Comparison of ENCODE assay signal across 8 mouse cellular contexts in genomic region chr8:21992184-21992583, GRCm38 (mm10). TPM values are rescaled to one million over a fixed set of nuclear protein-coding genes. Genes with fewer than 3 reads are reported as not detected.
A peak's percentile ranks its signal among the peaks of the same experiment; 100 is the strongest.
DNase-seq lines count a peak whose midpoint lies in the region; TF ChIP-seq lines count a peak whose summit lies in the region.
"Had no signal": no experiment of that assay in that cellular context is flagged by ENCODE, and none has a peak within 500 bp of the region (broad histone marks: within the 10 kb centered on the region; RNA-seq: fewer than 3 reads in every experiment).

No protein-coding gene starts in this region.

- peak; percentile 71 for DNase-seq in R1 (ENCODE audit: low read depth, low spot score)
- DNase-seq in embryo, embryonic 10 days (ENCODE audit: low spot score): peak; percentile 70
- peak; percentile 48 to 64 for DNase-seq in heart, postnatal 10 days
- peak; percentile 7 for DNase-seq in large intestine, adult 2 months (ENCODE audit: low read depth, low spot score)
- peak; percentile 37 for DNase-seq in lung, postnatal 14 days
- peak; percentile 55 for DNase-seq in right cerebral cortex, postnatal 14 days

- no peak overlapping the region for H3K27ac ChIP-seq in ES-Bruce4 (ENCODE audit: insufficient read depth, low read length)
- H3K27ac ChIP-seq: stomach, embryonic 15.5 days had no signal

- no peak for TF ChIP-seq EP300 in ES-Bruce4 (IDR thresholded peaks at IDR 0.05; ENCODE audit: insufficient read depth, low read depth, low read length)

- H3K36me3 ChIP-seq in ES-Bruce4 (ENCODE audit: control insufficient read depth, insufficient read depth, low read length, poor library complexity, severe bottlenecking): no peaks in the 10 kb centered on the region
- H3K36me3 ChIP-seq: stomach, embryonic 15.5 days had no signal

- H3K4me1 ChIP-seq in ES-Bruce4 (ENCODE audit: control insufficient read depth, insufficient read depth, low read length): no peaks in the 10 kb centered on the region
- H3K4me1 ChIP-seq: stomach, embryonic 15.5 days had no signal

- H3K9me3 ChIP-seq in ES-Bruce4 (replicated peaks; ENCODE audit: control insufficient read depth, insufficient read depth, low read length, poor library complexity, severe bottlenecking): no peaks in the 10 kb centered on the region
- H3K9me3 ChIP-seq: stomach, embryonic 15.5 days had no signal

- WGBS in large intestine, adult 2 months: 22% methylated on average over 6 of the region's 6 CpGs

- no peak overlapping the region for H3K9ac ChIP-seq in ES-Bruce4 (ENCODE audit: low read depth, poor library complexity, severe bottlenecking)
- H3K9ac ChIP-seq: stomach, embryonic 15.5 days had no signal

- no peak for TF ChIP-seq POLR2A in ES-Bruce4 (IDR thresholded peaks at IDR 0.05; ENCODE audit: insufficient read depth, low read length)

- intact Hi-C loops in heart, postnatal 10 days (cut with DNase I): loop anchor here (5.0 to 10.0 kb wide), 4 partner anchors 55 to 383 kb away; partner anchors contain the start of gene Nek3

- H3K27me3 ChIP-seq in ES-Bruce4 (ENCODE audit: control insufficient read depth, insufficient read depth, low read length, poor library complexity, severe bottlenecking): no peaks in the 10 kb centered on the region
- H3K27me3 ChIP-seq: stomach, embryonic 15.5 days had no signal

- TF ChIP-seq CTCF in ES-Bruce4 (IDR thresholded peaks at IDR 0.05; ENCODE audit: low read depth, low read length): peak; percentile 86

- H3K4me3 ChIP-seq in ES-Bruce4 (ENCODE audit: low read depth, low read length): no peak overlapping the region
- H3K4me3 ChIP-seq: stomach, embryonic 15.5 days had no signal

RNA-seq across cellular contexts. Expression of gene Ccdc70, which starts 22.6 kb away (rescaled TPM):
- polyA plus RNA-seq in ES-Bruce4 (2011; ENCODE audit: insufficient read depth, insufficient read length, low read depth, missing spikeins): not detected in 2 replicates
- total RNA-seq in heart, postnatal 10 days (2021): not detected
- polyA plus RNA-seq in large intestine, adult 2 months (2012; rRNA removed): not detected in 2 replicates
- polyA plus RNA-seq: stomach, embryonic 15.5 days had no signal

RNA-seq across cellular contexts. Expression of gene Fam90a1a, which starts 33.7 kb away (rescaled TPM):
- polyA plus RNA-seq in ES-Bruce4 (2011; ENCODE audit: insufficient read depth, insufficient read length, low read depth, missing spikeins): not detected in 2 replicates
- total RNA-seq in heart, postnatal 10 days (2021): not detected
- polyA plus RNA-seq in large intestine, adult 2 months (2012; rRNA removed): not detected in 2 replicates
- polyA plus RNA-seq: stomach, embryonic 15.5 days had no signal

RNA-seq across cellular contexts. Expression of gene Defb13, which starts 45.6 kb away (rescaled TPM):
- polyA plus RNA-seq in ES-Bruce4 (2011; ENCODE audit: insufficient read depth, insufficient read length, low read depth, missing spikeins): not detected in 2 replicates
- not detected for total RNA-seq in heart, postnatal 10 days (2021)
- not detected in 2 replicates for polyA plus RNA-seq in large intestine, adult 2 months (2012; rRNA removed)
- polyA plus RNA-seq: stomach, embryonic 15.5 days had no signal

RNA-seq across cellular contexts. Expression of gene Defb35, which starts 54.0 kb away (rescaled TPM):
- polyA plus RNA-seq in ES-Bruce4 (2011; ENCODE audit: insufficient read depth, insufficient read length, low read depth, missing spikeins): not detected in 2 replicates
- total RNA-seq in heart, postnatal 10 days (2021): not detected
- not detected in 2 replicates for polyA plus RNA-seq in large intestine, adult 2 months (2012; rRNA removed)
- polyA plus RNA-seq: stomach, embryonic 15.5 days had no signal

RNA-seq across cellular contexts. Expression of gene Defb15, which starts 59.7 kb away (rescaled TPM):
- polyA plus RNA-seq in ES-Bruce4 (2011; ENCODE audit: insufficient read depth, insufficient read length, low read depth, missing spikeins): not detected in 2 replicates
- not detected for total RNA-seq in heart, postnatal 10 days (2021)
- not detected in 2 replicates for polyA plus RNA-seq in large intestine, adult 2 months (2012; rRNA removed)
- polyA plus RNA-seq: stomach, embryonic 15.5 days had no signal

Comparison
In these comparisons a context has a peak if more than half of its experiments do, and no peak if none do; other contexts are left out.
1. DNase-seq: peak in every context shown above with its lines; median percentile 71 in R1; 70 in embryo, embryonic 10 days; 56 in heart, postnatal 10 days; 55 in right cerebral cortex, postnatal 14 days; 37 in lung, postnatal 14 days; 7 in large intestine, adult 2 months.